In the genomic region with DNA sequence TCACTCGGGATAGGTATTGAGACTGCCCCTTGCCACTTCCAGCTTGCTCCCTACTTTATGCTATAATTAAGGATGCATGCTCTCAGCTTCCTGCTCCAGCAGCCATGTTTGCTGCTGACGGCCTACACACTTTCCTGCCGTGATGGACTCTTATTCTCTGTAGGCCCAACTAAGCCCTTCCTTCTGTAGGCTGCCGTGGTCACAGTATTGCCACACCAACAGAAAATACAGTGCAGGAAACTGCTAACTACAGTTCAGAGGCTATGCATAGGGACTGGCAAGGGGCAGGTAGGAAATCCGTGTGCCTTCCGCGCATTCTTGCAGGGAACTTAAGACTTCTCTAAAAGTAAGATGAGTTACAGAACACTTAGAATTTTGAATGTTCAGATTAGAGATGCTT, we compare ENCODE assay signal across 16 mouse cellular contexts.
"Had no signal": no experiment of that assay in that cellular context is flagged by ENCODE, and none has a peak within 500 bp of the region (broad histone marks: within the 10 kb centered on the region; RNA-seq: fewer than 3 reads in every experiment).

No protein-coding gene starts in this region.

- H3K4me1 ChIP-seq: midbrain, embryonic 15.5 days; neural tube, embryonic 13.5 days had no signal

- H3K27ac ChIP-seq: liver, embryonic 13.5 days; midbrain, embryonic 15.5 days had no signal

- H3K27me3 ChIP-seq: liver, embryonic 13.5 days; megakaryocyte, embryonic 14.5 days; midbrain, embryonic 15.5 days; neural tube, embryonic 13.5 days; stomach, embryonic 15.5 days had no signal

- H3K36me3 ChIP-seq: liver, embryonic 13.5 days; midbrain, embryonic 15.5 days; neural tube, embryonic 13.5 days; stomach, embryonic 15.5 days had no signal

- H3K9me3 ChIP-seq: liver, embryonic 13.5 days; megakaryocyte, embryonic 14.5 days; midbrain, embryonic 15.5 days; neural tube, embryonic 13.5 days; stomach, embryonic 15.5 days had no signal

- ATAC-seq: liver, postnatal 0 days; lung, postnatal 0 days; midbrain, embryonic 15.5 days had no signal

- H3K4me3 ChIP-seq: liver, embryonic 13.5 days; megakaryocyte, embryonic 14.5 days; midbrain, embryonic 15.5 days; neural tube, embryonic 13.5 days; stomach, embryonic 15.5 days had no signal

- H3K4me2 ChIP-seq: liver, embryonic 13.5 days; midbrain, embryonic 11.5 days; midbrain, embryonic 15.5 days; neural tube, embryonic 13.5 days; stomach, embryonic 15.5 days had no signal

- H3K9ac ChIP-seq: liver, embryonic 13.5 days; liver, postnatal 0 days; midbrain, embryonic 15.5 days; neural tube, embryonic 13.5 days; stomach, embryonic 15.5 days had no signal

- DNase-seq: kidney, adult 11 months; kidney, adult 9 months; kidney, postnatal 25 days; left cerebral cortex, postnatal 4 days; liver, embryonic 13.5 days; liver, postnatal 0 days; lung, postnatal 36 days; right cerebral cortex, postnatal 14 days; thymus, adult 2 months; thymus, postnatal 25 days had no signal
